Mouse (Mus musculus) forebrain, embryonic 16.5 days (tissue): ENCODE results near the gene Grm8. TPM values are rescaled to one million over a fixed set of nuclear protein-coding genes. Genes with fewer than 3 reads are reported as not detected.
A peak's percentile ranks its signal among the peaks of the same experiment; 100 is the strongest.

Source experiments
- ATAC-seq: fragments of 200-750 bp; cut with Nextera tagmentation; 2 replicates; pipeline ENCODE4 v1.8.0; 2017; ENCODE audit warnings: mild to moderate bottlenecking, moderate library complexity
- H3K27ac ChIP-seq: fragments of 300-500 bp; sonication (generic); 2 replicates; pipeline ENCODE4 v1.5.1; 2014; ENCODE audit warnings: low read length, control low read depth
- H3K27me3 ChIP-seq: fragments of 300-500 bp; sonication (generic); replicated peaks from 2 replicates; pipeline ENCODE4 v1.6.1; 2014; ENCODE audit warnings: low read length; ENCODE audit not compliant: control insufficient read depth, insufficient read depth
- H3K36me3 ChIP-seq: fragments of 300-500 bp; sonication (generic); 2 replicates; pipeline ENCODE4 v1.6.1; 2014; ENCODE audit not compliant: control insufficient read depth, insufficient read depth
- H3K4me1 ChIP-seq: fragments of 300-500 bp; sonication (generic); replicated peaks from 2 replicates; pipeline ENCODE4 v1.6.1; 2014; ENCODE audit warnings: low read length; ENCODE audit not compliant: control insufficient read depth, insufficient read depth
- H3K4me2 ChIP-seq: fragments of 300-500 bp; sonication (generic); 2 replicates; pipeline ENCODE4 v1.6.1; 2014; ENCODE audit warnings: mild to moderate bottlenecking, low read length, control low read depth
- H3K4me3 ChIP-seq: fragments of 300-500 bp; sonication (generic); replicated peaks from 2 replicates; pipeline ENCODE4 v1.5.1; 2014; ENCODE audit warnings: mild to moderate bottlenecking, low read length, control low read depth
- H3K9ac ChIP-seq: fragments of 300-500 bp; sonication (generic); replicated peaks from 2 replicates; pipeline ENCODE4 v1.6.1; 2014; ENCODE audit warnings: low read depth, low read length, control low read depth
- H3K9me3 ChIP-seq: fragments of 300-500 bp; sonication (generic); 2 replicates; pipeline ENCODE4 v1.6.1; 2016; ENCODE audit warnings: low read length; ENCODE audit not compliant: control insufficient read depth
- WGBS: fragments of 180-500 bp; shearing (Covaris S2); extraction: QIAGEN DNeasy Blood & Tissue Kit; methylation state at CpG from one replicate; pipeline ENCODE4 v1.1.7; 2014; 5-methylcytosine and 5-hydroxymethylcytosine counted together
- polyA plus RNA-seq: library from polyadenylated mRNA; unstranded; fragments of >200 nt; fragmentation: Nextera tagmentation; extraction: Ambion mirVana; gene quantifications from 2 replicates; pipeline ENCODE4 v1.2.1, GENCODE M21; 2015

The Grm8 gene
- polyA plus RNA-seq, 1 experiment from 2014 or later = 7.1 TPM

DNA sequence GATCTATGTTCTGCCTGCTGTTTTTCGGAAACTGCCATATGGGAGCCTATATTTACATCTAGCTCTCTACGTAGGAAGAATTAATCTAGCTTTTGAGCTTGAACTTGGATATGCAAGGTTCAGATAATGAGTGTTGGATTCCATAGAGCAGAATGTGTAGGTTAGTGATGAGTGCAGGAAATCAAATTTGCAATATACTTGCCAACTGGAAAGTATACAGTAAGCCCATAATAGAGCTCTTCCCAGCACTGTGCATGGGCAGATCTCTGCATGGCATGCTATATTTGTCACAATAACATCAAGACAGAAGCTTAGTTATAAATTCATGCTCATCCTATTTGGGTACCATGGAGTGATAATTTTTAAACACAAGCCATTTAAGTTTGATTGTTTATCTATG lies 763.9 kb downstream of the Grm8 start:
- peak; percentile 80 for ATAC-seq
- H3K4me2 ChIP-seq = no peak overlapping the region
- H3K9me3 ChIP-seq = no peaks in the 10 kb centered on the region
- no peaks in the 10 kb centered on the region for H3K4me1 ChIP-seq
- no peak overlapping the region for H3K9ac ChIP-seq
- no peak overlapping the region for H3K4me3 ChIP-seq
- H3K27ac ChIP-seq = no peak overlapping the region
- no peaks in the 10 kb centered on the region for H3K27me3 ChIP-seq
- WGBS = 49% methylated on average over 2 of the region's 2 CpGs
- no peaks in the 10 kb centered on the region for H3K36me3 ChIP-seq

DNA sequence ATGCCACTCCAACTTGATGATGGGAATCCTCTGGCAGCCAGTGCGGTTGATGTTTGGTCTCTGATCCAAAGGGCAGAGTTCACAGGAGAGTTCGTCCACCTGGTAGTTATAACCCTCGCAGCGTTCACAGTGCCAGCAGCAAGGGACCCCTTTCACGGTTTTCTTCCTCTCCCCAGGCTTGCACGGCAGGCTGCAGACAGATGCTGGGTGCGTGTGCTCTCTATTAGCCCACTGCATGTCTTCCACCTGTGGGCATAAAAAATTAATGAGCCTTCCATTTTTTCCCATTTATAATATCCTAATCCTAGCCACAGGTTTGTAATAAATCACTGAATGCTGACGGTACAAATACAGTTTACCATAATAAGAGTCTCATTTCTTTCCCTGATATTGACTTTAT lies 771.2 kb downstream of the Grm8 start:
- no peak overlapping the region for H3K27ac ChIP-seq
- H3K4me2 ChIP-seq = no peak overlapping the region
- no peak for ATAC-seq
- H3K9me3 ChIP-seq = no peaks in the 10 kb centered on the region
- 90% methylated on average over 8 of the region's 8 CpGs for WGBS
- no peaks in the 10 kb centered on the region for H3K27me3 ChIP-seq
- no peak overlapping the region for H3K4me3 ChIP-seq
- no peaks in the 10 kb centered on the region for H3K36me3 ChIP-seq
- no peak overlapping the region for H3K9ac ChIP-seq
- H3K4me1 ChIP-seq = no peaks in the 10 kb centered on the region

DNA sequence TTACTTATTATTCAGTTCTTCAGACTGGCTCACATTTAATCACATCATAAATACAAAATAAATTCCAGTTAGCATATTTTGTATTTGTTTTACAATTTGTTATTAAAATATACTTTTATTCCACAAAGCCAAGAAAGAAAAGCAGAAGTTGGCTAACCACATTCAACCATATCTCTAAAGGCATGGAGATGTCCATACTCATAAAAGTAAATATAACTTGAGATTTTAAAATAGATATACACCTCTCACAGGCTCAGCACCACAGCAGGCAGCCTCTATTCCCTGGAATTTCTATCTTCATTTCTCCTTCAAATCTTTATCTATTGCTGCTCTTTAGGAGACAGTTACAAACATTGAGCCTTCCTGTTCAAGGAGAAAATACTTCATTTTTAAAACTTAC lies 774.5 kb downstream of the Grm8 start:
- Histone ChIP-seq H3K4me2 (no peak overlapping the region), H3K9me3 (no peaks in the 10 kb centered on the region), H3K27me3 (no peaks in the 10 kb centered on the region), H3K36me3 (no peaks in the 10 kb centered on the region), H3K27ac (no peak overlapping the region), H3K4me1 (no peaks in the 10 kb centered on the region), H3K4me3 (no peak overlapping the region), H3K9ac (no peak overlapping the region)
- ATAC-seq = no peak

DNA sequence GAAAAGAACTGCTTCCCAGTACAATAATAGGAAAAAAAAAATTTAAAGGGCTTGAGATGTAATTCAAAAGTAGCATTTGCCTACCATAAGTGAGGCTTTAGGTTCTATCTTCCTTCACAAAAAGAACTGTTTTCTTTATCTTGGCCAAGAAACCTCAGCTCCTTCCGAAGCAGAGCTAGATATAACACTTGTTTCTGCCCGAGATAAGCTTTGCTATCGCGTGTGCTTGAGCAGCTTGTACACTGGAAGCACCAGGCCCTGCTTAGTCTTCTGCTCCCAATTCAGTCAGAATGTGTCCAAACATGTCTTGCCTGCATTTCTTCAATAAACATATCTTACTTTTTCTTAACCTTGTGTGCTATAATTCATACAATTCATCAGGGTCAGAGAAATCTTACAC lies 783.8 kb downstream of the Grm8 start:
- no peaks in the 10 kb centered on the region for H3K36me3 ChIP-seq
- no peak for ATAC-seq
- 89% methylated on average over 4 of the region's 4 CpGs for WGBS

DNA sequence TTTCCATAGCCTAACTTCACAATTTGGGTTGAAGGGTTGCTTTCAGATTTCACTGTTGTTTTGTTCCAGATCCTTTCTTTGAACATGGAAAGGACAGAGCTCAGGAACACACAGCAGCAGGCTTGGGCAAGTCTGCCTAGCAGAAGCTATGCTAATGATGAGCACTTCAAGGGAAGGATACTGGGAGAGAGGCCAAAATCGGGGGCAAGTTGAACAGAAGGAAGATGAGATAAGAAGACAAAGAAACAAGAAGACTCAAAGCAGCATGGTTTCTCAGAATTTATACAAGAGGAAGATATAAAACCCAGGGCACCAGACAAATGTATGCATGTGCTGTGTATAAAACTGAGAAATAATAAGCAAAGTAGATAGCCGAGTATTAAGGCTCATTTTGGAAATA lies 786.7 kb downstream of the Grm8 start:
- H3K9me3 ChIP-seq = no peaks in the 10 kb centered on the region
- H3K9ac ChIP-seq = no peak overlapping the region
- ATAC-seq = no peak
- H3K27me3 ChIP-seq = no peaks in the 10 kb centered on the region
- H3K36me3 ChIP-seq = no peaks in the 10 kb centered on the region
- WGBS = 71% methylated on average over 2 of the region's 2 CpGs
- no peaks in the 10 kb centered on the region for H3K4me1 ChIP-seq
- H3K27ac ChIP-seq = no peak overlapping the region
- H3K4me2 ChIP-seq = no peak overlapping the region
- no peak overlapping the region for H3K4me3 ChIP-seq

More for the DNA sequence above, 783.8 kb downstream of the Grm8 start:
- Histone ChIP-seq H3K9me3 (no peaks in the 10 kb centered on the region), H3K27me3 (no peaks in the 10 kb centered on the region), H3K4me1 (no peaks in the 10 kb centered on the region), H3K4me2 (no peak overlapping the region), H3K4me3 (no peak overlapping the region), H3K9ac (no peak overlapping the region), H3K27ac (no peak overlapping the region)

DNA sequence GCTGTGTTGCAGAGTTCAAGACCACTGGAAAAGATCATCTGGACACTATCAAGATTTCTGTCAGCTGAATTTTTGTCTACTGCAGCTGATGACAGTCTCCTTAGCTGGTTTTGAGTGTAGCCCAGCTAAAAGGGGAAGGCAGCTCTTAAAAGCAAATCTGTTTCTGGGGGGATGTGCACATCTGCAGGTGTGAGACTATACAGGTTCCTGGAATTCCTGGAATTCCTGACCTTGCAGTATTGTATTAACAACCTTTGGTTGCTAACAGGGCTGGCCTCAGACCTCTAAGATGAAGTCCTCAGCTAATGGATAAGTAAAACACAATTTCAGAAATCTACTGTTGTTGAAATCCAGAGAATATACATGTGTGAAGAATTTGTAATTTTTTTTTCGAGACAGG lies 788.7 kb downstream of the Grm8 start:
- no peaks in the 10 kb centered on the region for H3K4me1 ChIP-seq
- 76% methylated on average over 1 of the region's 1 CpGs for WGBS
- H3K27me3 ChIP-seq = no peaks in the 10 kb centered on the region
- H3K4me2 ChIP-seq = no peak overlapping the region
- no peak for ATAC-seq
- no peak overlapping the region for H3K4me3 ChIP-seq
- H3K36me3 ChIP-seq = no peaks in the 10 kb centered on the region
- H3K9ac ChIP-seq = no peak overlapping the region
- no peaks in the 10 kb centered on the region for H3K9me3 ChIP-seq
- no peak overlapping the region for H3K27ac ChIP-seq

DNA sequence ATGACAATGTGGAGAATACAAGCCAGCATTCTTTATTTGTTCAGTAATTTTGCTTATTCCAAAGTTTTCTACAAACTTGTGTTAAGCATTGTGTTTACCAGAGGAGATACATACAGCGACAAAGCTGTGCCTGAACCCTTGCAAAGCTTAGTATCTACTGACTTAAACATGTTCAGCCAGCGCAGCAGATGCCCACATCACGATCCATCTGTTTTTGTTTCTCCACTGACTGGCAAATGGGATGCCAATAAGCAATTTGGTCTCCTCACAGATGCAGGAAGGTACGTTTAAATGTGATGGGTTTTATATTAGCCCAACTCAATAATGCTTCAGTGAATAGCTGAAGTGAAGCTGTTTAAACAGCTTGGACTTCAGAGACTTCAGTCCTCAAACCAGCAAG lies 794.8 kb downstream of the Grm8 start:
- Histone ChIP-seq H3K4me3 (no peak overlapping the region), H3K36me3 (no peaks in the 10 kb centered on the region), H3K27ac (no peak overlapping the region), H3K4me1 (no peaks in the 10 kb centered on the region), H3K27me3 (no peaks in the 10 kb centered on the region), H3K9ac (no peak overlapping the region), H3K9me3 (no peaks in the 10 kb centered on the region), H3K4me2 (no peak overlapping the region)
- no peak for ATAC-seq
- 78% methylated on average over 4 of the region's 4 CpGs for WGBS

DNA sequence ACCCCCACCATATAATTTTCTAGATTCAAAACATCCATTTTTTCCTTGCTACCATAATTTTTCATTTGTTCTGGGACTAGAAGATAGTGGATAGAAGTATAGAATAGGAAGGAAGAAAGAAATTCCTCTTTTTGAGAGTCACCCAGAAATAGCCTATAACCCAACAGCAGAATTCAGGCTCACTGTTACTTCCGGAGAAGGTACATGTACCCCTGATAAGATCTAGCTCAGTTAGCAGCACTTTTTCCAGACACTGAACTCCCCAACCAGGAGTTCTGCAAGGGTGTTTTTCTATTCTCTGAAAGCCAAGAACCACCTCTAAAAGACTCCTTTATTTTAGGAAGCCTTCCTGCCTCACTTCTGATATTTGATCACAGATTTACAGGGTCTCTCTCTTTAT lies 816.4 kb downstream of the Grm8 start:
- H3K4me3 ChIP-seq = no peak overlapping the region
- H3K4me1 ChIP-seq = no peaks in the 10 kb centered on the region
- WGBS = 97% methylated on average over 1 of the region's 1 CpGs

DNA sequence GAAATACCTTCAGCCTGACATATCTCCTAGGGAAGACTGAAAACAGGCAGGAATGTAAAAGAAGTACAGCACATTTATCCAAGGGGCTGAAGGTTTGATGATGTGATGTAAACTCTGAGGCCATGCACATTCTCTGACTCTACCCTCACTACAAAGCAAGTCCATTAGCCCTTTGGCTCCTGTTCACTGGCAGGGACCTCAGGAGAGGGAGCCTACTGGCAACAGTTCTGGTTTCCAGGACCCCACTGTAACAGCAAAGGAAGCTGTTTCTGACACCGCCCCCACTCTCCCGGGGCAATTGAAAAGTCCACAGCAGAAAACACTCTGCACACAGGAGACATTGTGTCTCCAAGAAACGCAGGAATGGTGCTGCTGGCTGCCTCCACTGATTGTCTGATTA lies 817.6 kb downstream of the Grm8 start:
- no peaks in the 10 kb centered on the region for H3K4me1 ChIP-seq
- no peak overlapping the region for H3K9ac ChIP-seq
- no peaks in the 10 kb centered on the region for H3K9me3 ChIP-seq
- no peak for ATAC-seq
- H3K4me2 ChIP-seq = no peak overlapping the region
- WGBS = 64% methylated on average over 3 of the region's 3 CpGs
- no peak overlapping the region for H3K4me3 ChIP-seq
- H3K27me3 ChIP-seq = no peaks in the 10 kb centered on the region
- H3K36me3 ChIP-seq = no peaks in the 10 kb centered on the region
- H3K27ac ChIP-seq = no peak overlapping the region

More for the DNA sequence above, 816.4 kb downstream of the Grm8 start:
- no peak overlapping the region for H3K9ac ChIP-seq
- no peaks in the 10 kb centered on the region for H3K9me3 ChIP-seq
- H3K36me3 ChIP-seq = no peaks in the 10 kb centered on the region
- no peak overlapping the region for H3K4me2 ChIP-seq
- H3K27me3 ChIP-seq = no peaks in the 10 kb centered on the region
- ATAC-seq = no peak
- no peak overlapping the region for H3K27ac ChIP-seq

DNA sequence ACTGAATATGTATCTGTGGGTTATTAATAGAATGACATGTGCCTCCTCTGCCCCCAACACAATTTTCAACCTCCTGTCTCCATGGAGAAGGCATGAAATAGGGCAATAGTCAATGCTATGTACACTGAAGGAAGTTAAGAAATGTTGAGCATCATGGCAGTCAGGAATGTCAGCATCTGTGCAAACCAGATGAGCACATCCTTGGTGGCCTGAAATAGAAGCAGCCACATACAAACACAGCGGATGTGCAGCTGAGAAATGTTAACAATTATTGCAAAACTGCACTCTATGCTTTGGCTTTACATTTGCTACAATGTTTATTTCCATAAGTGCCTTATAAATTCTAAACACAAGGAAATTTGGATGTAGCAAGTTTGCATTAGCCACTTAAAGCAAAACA lies 819.0 kb downstream of the Grm8 start:
- Histone ChIP-seq H3K4me3 (no peak overlapping the region), H3K27ac (no peak overlapping the region), H3K36me3 (no peaks in the 10 kb centered on the region), H3K27me3 (no peaks in the 10 kb centered on the region), H3K9me3 (no peaks in the 10 kb centered on the region), H3K4me2 (no peak overlapping the region), H3K9ac (no peak overlapping the region), H3K4me1 (no peaks in the 10 kb centered on the region)
- WGBS = 93% methylated on average over 1 of the region's 1 CpGs
- no peak for ATAC-seq
